Mouse (Mus musculus) adrenal gland, postnatal 25 days (tissue): ENCODE results near the gene Tnrc6c. TPM values are rescaled to one million over a fixed set of nuclear protein-coding genes. Genes with fewer than 3 reads are reported as not detected.

Source experiments
- DNase-seq: peaks from one replicate; pipeline ENCODE4 v3.0.0; 2021; ENCODE audit warnings: mixed read lengths
- long read RNA-seq: library from polyadenylated mRNA; stranded (forward); transcript quantifications from one replicate; pipeline ENCODE4 v2.0.0, GENCODE M21; 2021
- total RNA-seq: library from RNA; stranded (reverse); gene quantifications from 2 replicates; pipeline ENCODE4 v1.2.3, GENCODE M21; 2021

Gene Tnrc6c
- total RNA-seq: 24.1 and 29.4 TPM in 2 replicates
- long read RNA-seq, partial matches to known transcripts: 16 of 20 reads
- long read RNA-seq, other reads (novel, unspliced or antisense): 4 of 20 reads

DNA sequence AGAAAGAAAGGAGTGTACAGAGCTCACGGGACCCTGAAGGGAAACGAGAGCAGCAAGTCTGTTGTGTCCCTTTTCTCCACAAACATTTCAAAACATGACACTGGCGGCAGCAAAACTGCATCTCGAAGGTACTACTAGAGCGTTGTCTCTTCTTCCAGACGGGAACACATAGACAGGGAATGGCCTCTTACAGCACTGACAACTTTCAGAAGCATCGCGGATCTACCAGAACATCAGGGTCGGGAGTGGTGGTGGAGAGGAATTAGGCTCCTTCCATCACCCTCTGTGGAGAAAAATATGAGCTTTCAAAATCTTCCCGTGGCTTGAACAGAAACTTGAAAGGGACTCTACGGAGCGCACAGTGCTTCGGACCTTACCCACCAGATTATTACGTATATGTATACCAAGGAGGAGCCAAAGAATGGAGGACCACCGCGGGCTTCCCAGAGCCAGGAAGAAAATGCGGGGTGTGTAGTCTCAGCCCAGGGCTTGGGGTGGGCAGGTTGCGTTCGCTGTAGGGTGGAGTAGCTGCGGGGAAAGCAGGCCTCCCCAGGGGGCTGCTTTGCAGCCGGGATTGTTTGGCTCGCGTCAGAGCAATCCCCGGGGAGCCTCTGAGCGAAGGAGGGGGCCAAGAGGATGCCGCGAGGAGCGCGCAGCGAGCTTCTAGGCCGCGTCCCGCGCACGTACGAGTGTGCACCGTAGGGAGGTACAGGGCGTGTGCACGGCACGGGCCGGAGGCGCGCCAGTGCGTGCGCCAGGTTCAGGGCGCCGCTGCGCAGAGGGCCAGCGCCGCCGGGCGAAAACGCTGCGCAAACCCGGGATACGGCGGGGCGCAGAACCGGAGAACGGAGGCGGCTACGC, at the start of gene Tnrc6c:
TSS of gene Tnrc6c (plus strand) at position 799 of the 861 bp plus-strand sequence.
- peak; percentile 69 for DNase-seq

DNA sequence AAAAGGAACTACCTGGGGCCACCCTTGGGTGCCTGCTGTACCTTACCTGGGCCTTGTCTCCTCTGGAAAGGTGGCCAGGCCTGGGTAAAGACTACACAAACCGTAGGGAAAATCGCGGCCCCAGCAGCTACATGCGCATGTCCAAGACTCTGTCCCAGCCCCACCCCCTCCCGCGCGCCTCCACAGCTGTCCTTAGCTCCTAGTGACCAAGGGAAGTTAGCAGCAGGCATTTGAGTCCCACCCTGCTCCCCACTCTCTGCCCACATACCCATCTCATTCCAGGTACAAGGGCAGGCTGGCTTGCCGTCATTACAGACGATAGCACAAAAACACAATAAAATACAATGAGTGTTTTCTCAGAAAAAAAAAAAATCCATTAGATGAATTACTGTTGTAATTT, 48.0 kb upstream of the Tnrc6c start:
- no peak for DNase-seq

DNA sequence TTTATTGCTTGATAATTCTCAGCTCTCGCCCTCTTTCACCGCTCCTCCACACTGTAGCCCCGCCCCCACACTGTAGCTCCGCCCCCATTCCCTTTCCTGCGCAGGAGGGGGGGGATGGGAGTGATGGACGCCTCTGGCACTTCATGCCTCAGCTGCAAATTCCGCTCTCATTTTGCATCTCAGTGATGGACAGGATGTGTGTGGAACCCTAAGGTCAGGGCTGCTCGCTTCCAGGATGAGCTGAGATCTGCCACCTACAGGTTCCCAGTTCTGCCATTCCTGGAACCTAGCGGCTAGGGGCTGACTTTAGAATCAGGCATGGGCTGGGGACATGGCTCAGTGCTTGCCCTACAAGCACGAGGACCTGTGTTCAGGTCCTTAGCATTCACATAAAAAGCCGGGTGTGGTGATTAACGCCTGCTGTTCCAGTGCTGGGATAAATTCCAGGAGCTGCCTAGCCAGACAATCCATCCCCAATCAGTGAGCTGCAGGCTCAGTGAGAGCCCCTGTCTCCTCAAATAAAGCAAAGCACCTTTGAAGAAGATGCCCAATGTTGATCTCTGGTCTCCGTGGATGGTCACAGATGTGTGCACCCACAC, 47.4 kb upstream of the Tnrc6c start:
- peak; percentile 29 for DNase-seq

DNA sequence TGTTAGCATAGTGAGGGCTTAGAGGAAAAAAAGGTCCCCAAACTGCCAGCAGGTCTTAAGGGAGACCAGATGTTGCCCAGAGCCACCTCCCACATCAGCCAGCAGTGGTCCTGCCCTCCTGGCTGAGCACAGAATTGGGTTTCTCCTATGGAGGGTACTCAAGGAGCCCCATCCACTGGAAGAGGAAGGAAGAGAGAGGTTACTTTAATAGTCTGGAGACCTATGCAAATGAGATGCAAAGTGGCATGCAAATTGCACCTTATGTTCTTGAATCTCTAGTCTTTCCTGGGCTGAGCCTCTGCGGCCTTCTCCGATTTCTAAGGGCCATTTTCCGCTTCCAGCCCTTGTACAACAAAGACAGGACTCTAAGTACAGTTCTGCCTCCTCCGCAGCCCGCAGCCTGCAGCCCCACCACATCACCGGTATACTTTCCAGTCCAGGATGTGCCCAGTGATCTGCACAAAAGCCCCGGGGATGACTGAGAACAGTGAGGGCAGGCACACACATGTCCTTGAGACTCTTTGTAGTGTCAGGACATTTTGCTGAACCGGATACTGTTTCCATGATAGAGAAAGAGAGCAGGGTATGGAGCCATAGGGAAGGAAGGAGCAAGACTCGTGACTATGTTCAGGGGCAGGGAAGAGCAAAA, 45.8 kb upstream of the Tnrc6c start:
- DNase-seq: no peak

DNA sequence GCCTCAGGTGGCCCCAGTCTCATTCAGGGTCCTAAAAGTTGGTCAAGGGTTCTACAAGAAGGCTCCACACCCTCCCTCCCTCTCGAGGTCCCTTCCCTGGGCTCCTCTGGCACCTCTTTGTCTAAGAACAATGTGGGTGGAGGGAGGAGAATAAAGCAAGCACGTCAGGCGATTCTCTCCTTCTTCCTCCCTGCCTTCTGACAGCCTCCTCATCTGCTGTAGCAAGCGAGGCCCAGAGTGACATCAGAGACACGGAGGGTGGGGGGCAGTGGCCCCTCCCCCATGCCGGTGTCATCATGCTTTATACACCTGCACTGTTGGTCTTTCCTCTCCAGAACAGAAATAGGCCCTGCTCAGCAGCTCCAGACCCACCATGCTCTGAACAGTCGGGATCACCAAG, 45.1 kb upstream of the Tnrc6c start:
- no peak for DNase-seq

DNA sequence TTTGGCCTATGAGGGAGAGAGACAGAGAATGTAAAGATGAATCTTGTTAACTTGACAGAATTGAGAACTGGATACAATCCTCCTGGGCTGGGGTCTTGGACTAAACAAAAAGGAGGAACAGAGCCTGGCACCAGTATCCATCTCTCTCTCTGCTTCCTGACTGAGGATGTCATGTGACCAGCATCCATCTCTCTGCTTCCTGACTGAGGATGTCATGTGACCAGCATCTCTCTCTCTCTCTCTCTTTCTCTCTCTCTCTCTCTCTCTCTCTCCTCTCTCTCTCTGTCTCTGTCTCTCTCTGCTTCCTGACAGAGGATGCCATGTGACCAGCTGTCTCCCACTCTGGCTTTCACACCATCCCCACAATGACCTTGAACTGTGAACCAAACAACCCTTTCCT, 43.5 kb upstream of the Tnrc6c start:
- no peak for DNase-seq

DNA sequence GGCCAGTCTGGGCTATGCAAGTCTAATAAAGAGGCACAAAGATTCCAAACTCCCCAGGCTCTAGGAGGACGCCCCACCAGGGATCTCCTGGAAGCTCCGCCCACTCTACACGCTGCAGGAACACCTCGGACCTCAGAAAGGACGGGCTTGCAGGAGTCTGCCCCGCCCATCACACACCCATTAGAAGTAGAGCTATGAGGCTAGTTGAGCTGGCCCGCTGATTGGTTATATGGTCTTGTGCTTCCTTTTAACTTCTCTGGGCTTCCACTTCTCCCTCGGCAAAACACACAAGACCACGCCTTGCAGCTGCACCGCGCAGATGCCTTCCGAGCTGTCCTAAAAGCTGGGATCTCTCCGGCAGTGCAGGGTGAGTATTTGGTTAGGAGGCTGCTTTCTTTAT, 43.0 kb upstream of the Tnrc6c start:
- DNase-seq: peak; percentile 46

DNA sequence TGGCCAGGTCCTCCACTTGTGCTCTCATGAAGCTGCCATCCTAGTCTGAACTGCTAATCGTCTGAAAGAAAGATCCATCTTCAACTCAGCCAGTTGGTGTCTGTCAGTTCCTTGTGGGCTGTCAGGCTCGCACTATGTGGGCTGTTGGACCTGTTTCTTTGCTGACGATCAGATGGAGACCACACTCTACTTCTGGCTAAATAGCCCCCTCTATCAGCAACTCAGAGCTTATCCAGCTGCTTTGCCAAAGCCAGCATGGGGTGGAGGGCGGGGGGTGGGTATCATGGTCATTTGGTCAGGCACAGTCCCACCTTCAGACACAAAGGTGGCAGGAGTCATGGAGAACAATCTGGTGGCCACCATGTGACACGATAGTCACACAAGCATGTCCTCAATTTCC, 42.2 kb upstream of the Tnrc6c start:
- no peak for DNase-seq

DNA sequence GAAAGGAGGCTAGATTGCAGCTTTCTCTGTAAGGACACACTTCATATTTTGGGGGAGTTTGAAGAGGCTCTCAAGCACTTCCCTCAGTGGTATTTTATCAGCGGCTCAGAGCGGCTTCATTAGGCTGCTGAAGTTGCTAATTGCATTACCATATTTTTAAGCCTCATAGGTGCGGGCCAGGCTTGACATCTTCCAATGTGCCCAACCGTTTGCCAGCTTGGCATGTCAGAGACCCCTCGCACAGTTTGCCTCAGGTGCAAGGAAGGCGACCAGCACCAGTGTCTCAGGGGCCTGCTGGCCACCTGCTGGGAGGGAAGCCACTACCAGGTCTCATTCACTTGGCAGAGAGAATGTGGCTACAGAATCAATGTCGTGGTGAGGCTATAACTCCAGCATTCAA, 41.2 kb upstream of the Tnrc6c start:
- DNase-seq: no peak

DNA sequence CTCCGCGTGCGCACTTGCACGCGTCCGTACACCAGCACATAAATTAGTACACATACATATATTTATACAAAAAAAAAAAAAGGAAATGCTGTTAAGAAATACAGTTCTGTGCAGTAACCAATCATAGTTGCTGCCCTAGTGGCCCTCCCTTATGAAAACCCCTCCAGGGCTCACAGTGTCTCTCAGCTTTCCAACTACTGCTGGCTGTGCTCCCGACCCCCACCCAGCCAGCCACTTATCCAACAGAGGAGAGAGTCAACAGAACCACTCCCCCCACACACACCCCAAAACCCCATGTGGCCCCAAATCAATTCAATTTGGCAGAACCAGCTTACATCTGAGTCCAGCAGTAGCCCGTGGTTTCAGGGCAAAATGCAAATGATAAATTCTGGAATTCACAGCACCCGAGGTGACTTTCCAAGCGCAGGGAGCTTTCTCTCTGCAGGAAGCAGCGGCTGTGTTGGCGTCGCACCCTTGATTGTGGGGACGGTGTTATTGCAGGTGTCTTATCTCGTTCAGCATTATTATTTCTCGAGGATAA, 36.7 kb upstream of the Tnrc6c start:
- no peak for DNase-seq

DNA sequence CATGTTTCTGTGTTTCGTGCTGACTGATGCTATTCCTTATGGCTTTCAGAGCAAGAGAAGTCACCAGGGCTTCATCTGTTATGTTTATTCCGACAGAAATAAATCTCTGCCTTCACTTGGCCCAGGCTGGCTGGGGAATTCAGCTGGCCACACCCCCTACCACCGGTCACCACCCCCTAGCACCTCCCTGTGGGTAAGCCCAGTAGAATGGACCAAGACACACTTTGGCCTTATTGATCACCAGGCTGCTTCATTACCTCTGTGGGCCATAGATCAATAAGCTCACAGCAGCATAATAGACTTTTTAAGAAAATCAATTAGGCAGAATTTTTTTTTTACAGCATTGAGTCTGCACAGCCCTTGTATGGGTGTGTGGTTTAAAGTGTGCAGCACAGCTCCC, 35.9 kb upstream of the Tnrc6c start:
- peak; percentile 45 for DNase-seq

DNA sequence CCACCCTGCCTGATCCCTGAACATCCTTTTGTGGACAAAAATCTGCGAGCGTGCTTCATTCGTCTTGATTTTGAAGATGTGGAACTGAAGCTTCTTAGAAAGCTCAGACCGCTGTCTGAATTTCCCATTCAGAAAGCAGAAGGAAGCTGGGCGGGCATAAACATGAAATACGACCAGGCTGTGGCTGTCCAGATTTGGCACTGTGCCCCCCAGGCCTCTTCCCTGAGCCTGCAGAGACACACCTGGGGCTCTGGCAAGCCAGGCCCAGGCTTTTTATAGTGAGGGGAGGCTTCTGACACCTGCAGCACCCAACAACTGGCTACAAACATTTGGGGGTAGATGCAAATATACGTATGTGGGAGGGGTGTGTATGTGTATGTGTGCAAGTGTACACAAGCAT, 35.3 kb upstream of the Tnrc6c start:
- peak; percentile 39 for DNase-seq

DNA sequence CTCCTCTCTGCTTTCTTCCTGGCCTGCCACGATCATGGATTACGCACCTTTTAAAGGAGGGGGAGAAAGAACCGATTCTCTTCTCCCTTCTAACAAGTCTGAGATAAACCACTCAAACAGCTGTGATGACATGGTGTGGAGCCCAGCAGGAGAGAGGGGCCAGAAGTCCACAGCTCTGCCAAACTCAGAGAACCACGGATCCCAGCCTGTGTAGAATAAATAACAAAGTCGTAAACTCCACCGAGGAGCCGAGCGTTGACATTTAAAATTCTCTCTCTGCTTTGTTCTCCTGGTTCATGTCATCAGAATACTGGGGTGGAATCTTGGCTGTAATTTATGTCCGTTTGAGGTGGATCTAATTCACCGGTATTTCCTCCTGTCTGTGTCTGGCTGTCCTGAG, 34.5 kb upstream of the Tnrc6c start:
- no peak for DNase-seq

DNA sequence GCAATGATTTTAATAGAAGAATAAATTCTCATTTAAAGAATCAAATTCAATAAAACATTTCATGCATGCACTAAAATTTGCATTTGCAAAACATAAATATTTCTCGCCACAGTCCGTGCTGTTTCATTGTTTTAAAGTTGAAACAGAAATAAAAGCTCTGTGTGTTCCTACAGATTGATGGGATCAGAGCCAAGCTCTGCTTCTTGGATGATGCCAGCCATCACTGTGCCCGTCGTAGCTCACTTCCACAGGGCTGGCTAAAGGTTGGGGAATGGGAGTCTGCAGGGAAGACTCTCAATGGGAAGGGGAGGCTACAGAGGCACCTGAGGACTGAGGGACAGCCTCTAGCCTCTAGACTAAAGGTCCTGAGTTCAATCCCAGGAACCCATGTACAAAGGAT, 28.9 kb upstream of the Tnrc6c start:
- no peak for DNase-seq

DNA sequence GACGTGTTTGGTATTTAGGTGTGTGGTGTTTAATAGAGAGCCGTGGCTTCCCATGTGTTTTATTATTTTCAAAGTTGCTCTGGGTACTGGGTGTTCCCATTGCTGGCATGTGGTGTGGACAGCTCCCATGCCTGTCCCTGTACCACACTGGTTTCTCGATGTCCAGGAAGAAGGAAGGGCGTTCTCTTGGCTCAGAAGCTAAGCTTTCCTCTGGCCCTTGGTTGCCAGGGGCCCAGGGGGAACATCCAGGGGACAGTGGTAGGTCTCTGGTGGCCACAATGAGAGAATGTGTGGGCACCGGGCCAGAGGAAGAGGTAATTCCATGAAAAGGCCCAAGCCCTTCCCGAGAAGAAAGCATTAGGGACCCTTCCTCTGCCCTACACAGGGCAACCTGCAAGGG, 27.5 kb upstream of the Tnrc6c start:
- peak; percentile 21 for DNase-seq

DNA sequence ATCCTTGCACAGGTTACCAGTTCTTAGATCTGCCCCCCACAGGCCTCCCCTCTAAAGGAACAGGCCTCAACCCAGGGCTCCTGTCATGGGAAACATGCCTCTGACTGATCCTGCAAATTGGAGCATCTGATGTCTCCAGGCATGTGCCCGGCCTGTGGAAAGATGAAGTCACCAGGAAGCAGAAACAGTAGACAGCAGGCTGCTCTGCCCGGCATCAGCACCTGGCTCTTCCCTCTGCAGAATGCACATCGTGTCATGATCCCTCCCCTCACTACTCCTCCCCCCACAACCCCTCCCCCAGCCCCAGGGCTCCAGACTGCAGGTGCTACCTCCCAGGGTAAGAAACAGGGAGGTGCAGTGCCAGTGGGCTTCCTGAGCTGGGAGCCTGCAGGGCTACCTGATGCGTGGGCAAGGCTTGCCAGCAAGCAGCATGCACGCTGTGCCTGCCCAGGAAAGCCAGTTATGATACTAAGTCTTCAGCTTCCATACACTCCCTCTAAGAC, 27.0 kb upstream of the Tnrc6c start:
- no peak for DNase-seq

DNA sequence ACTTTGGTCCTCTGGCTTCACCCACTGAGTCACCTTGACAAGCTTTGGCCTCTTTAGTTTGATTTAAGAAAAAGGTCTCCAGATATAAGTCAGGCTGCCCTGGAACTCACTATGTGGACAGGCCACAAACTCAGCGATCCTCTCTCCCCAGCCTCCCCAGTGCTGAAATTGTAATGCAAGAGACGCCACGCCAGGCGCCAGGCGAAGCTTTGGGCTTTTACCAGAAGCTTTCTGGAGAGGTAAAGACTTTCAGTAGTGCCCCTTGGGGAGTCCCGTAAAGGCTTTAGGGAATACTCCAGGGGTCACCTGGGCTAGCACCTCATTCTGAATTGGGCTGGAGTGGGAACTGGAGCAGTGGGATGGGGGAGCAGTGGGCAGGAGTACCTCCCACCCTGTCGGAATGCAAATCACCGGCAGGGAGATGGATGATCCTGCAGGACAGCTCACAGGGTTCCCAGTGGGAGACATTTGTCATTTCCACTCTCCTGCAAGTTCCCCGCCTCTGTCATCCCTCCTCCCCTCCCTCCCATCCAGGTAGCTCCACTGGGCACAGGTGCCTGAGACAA, 26.3 kb upstream of the Tnrc6c start:
- no peak for DNase-seq

DNA sequence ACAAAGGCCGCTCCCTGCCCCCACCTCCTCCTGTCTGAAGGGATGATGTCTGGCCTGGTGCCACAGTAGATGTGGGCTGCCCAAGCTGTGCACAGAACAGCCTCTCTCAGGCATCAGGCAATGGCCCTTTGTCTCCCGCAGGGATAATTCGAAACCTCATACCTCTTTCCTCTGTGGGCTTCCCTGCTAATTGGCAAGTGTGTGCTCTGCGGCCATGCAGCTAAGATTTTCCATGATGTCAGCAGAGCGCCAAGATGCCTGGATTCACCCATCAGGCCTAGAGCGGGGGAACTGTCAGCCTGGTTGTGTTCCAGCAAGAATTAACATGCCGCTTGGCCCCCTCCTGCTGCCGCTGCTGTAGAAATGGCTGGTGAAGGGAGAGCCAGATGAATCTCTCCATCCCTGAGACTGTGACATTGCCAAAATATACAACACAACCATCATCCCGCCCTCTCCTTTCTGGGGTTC, 25.7 kb upstream of the Tnrc6c start:
- no peak for DNase-seq

DNA sequence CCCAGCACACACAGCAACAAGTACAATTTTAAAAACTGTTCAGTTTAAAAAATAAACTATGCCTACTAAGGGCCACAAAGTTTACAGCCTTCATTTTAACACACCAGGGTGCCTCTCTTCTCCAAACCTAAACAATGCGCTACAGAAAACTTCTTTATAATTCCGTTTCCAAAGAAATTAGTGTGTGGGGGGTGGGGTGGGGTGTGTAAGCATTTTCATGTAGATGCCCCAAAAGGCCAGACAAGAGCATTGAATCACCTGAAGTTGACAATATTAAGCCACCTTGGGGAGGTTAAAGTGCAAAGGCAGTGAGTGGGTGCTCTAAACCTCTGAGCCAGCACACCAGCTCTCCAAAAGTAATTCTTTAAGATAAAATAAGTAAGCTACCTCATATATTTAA, 24.2 kb upstream of the Tnrc6c start:
- no peak for DNase-seq

DNA sequence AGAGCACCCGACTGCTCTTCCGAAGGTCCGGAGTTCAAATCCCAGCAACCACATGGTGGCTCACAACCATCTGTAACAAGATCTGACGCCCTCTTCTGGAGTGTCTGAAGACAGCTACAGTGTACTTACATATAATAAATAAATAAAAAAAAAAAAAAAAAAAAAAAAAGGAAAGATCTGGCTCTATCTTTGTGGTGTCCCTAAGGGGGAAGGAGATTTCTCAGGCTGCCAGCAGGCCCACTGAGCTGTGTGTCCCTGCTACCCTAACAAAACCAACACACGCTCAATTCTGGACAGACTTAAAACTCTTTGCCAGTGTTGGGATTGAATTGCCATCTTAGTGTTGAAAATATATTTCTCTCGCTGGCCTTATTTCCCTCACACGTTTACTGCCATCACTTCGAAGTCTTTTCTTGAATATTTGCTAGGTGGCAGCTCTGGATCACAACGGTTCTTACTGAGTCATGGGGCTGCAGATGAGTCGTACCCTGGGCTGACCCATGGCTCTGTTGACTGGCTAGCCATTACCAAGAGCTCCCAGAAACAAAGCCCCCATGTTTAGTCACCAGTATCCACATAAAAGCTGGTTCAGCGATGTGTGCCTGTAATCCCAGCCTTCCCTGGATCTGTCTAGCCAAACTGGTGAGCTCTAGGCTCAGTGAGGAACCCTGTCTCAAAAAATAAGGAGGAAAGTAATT, 23.1 kb upstream of the Tnrc6c start:
- no peak for DNase-seq

DNA sequence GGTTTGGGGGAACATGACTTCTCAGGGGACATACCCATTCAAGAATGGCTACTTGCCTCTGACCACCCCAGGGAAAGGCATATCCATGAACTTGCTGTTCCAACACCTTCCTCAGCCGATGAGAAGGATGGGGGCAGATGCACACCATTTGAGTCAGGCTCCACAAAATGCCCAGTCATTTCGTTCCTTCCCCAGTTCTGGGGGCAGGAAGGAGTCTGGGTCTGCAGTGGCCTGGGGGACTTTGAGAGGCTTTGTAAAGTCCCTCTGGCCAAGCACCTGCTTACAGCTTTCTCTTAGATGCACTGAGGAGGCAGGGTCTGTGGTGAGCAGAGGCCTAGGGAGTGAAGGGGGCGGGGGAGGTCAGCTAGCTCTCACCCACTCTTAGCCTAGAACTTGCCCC, 20.8 kb upstream of the Tnrc6c start:
- DNase-seq: no peak

DNA sequence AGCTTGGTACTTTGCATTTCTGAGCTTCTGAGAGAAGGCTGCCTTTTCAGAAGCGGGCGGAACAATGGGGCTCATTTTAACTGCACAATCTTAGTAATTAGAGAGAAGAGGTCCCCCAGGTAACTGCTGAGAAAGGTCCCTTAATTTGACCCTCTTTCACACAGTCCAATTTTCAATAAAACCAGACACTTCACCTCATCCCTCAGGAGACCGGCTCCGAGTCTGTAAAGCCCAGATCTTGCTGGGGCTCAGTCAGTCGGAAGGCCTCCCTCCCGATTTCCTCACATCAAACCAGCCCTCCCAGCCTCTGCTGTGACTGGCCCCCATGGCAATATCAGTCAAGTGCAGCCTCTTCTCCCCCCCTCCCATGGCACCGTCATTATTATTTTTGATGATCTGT, 15.7 kb upstream of the Tnrc6c start:
- DNase-seq: no peak
